Mouse (Mus musculus) 3134 (cell line): ENCODE results near the gene Zfp773.

Experiments used
- DNase-seq: peaks from one replicate; pipeline ENCODE4 v3.0.0-alpha.2; 2011; ENCODE audit warnings: low spot score; ENCODE audit not compliant: insufficient read length; ENCODE audit errors: extremely low read depth

Gene Zfp773

DNA sequence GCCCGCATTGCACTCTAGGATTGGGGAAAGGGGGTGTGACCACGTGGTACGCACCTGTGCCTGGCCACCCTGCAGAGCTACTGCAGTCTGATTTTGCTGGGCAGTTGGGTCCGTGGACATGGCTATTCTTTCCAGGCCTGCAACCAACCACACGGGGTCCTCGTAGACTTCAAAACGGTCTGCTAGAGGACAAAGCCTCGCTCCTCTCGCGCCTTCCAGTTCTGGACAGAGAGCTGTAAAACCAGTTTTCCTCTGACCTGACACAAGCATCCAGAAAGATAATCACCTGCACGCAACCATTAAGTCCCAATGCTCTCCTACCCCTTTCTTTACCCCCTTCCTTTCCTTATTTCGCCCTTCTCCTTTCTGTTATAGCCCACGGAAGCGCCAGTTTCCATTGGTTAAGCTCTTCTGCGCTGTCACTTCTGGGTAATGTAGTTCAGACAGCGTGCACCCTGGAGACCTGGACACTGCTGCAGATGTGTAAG is at the start of gene Zfp773:
Zfp773 (minus strand) TSS at position 377 of the 488 bp plus-strand sequence.
- no peak for DNase-seq

DNA sequence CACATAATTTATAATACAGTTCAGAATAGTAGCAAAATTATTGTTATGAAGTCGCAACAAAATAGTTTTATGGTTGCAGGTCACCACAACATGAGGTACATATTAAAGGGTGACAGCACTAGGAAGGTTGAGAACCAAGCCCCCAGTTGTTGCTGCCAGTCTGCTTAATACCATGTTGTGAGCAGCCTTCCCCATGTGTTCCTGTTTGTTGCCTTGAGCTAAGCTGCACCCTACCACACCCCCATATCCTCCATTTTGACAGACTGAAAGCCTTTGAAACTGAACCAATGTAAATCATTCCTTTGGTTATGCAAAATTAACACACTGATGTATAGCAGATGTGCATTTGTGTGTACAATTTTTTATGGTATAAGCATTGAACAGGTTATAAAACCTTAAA is 49.3 kb upstream of the Zfp773 start:
- DNase-seq, result no peak

DNA sequence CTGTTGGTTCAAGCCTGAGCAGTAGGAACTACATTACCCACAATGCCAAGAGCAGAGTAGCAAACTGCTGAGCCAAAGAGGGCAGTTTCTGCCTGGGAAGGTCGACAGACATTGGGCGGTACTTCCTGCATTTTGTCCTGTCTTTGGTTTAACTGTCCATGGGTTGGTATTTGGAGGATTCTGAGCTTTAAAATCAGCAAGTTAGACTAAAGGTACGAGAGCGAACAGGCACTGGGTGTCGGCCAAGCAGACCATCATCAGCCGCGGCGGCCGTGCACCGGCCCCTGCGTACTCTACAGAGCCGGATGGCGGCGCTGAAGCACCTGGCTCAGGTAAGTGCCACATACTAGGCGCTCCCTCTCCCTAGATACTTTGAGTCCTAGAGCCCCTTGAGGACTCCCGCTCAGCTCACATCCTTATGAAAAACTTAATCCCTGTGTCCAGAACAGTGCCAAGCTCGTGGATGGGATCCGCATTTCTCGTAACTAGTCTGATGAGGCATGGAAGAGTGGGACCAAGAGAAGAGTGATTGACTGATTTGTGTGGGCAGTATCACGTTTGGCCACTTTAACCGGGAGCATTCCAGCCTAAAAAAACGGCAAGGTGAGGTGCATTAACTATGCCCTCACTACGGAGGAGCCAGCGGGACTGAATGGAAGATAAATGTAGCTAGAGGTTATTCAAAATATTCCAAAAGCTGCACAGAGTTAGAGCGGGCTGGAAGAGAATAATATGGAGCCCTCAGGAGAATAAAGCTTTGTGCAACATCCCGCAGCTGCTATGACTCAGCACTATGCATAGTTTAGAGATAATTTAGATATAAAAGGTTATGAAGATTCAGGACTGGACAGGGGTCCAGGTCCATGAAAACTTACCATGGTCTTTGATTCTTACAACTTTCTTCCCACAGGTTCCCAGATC is 34.9 kb upstream of the Zfp773 start, which contains the start of gene Zfp418:
Zfp418 (plus strand) TSS at position 104 of the 921 bp plus-strand sequence.
- DNase-seq, result peak; percentile 64

DNA sequence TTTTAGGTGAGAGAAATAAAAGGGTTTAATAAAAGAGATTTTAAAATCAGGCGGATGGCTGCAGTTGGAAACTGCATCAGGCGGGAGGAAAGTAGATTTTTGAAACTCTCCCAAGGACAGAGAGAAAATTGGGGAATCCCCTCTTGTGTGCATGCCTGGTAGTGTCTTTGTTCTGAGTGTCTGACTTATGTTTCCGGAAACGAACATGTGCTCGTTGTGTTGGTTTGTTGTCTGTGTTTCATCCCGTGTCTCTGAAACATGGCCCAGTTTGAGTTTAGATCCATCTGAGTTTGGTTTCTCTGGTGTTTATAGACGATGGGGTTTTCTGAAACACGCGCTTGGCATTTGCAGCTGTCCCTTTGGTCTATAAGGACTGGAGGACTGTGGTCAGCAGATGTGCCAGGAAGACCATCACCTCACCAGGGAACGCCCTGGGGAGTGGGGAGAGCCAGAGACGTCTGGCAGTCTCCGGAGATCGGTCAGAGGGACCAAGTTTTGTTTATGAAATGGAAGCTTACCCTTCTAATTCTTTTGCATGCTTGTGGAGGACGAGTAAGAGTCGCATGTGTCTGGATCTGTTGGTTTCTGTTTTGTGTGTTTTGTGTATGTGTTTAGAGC is 9.5 kb upstream of the Zfp773 start:
- no peak for DNase-seq

DNA sequence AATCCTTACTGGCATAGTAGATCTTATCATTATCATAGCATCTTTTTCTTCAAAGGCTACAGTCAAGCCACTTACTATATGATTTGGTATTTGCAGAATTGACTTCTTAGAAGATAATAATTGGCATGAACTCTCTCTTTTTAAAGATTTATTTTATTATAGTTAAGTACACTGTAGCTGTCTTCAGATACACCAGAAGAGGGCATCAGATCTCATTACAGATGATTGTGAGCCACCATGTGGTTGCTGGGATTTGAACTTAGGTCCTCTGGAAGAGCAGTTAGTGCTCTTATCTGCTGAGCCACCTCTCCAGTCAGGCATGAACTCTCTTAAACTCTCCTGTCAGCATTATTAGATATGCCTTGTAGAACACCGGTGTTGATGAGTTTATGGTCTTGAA is 7.7 kb upstream of the Zfp773 start:
- DNase-seq, result no peak

DNA sequence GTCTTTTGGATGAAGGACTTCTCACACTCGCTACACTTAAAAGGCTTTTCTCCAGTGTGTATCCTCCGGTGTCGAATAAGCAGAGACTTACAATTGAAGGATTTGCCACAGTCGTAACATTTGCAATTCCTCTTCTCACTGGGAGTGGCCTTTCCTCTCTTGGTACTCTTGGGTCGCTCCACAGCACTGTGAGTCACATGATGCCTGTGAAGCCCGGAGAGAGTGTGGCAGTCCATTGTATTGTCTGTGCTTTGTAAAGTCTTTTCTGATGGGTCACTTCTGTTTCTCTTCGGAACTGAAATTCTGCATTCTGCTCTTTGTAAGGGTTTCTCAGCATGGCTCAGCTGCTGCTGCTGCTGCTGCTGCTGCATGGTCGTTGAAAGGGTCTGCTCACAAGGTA is 3.8 kb downstream of the Zfp773 start:
- DNase-seq, result no peak

DNA sequence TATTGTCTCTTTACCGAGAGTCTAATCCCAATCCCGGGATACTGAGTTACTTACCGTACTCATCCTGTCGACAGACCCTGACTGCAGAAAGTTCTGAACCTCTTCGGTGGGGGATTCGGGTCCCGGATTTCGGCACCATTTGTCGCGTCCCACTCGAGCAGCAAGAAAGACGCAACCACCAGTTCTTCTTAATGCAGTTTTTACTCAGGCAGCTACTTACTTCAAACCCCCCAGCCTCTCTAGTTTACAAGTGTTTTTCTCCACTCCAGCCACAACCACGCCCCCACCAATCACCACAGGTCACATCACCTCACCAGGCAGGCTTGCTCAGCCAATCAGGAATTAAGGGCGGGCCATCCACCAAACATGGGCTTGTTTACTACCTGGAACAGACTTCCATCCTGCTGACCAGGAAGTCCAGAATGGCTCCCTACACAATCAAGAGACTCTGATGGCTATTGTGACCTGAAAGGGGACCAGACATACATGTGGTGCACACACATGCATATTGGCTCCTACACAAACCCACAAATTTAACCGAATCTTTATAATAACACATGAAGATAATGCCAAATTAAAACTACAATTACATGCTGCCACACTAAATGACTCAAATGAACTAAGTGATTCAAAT is 5.9 kb downstream of the Zfp773 start:
- DNase-seq, result peak; percentile 53

DNA sequence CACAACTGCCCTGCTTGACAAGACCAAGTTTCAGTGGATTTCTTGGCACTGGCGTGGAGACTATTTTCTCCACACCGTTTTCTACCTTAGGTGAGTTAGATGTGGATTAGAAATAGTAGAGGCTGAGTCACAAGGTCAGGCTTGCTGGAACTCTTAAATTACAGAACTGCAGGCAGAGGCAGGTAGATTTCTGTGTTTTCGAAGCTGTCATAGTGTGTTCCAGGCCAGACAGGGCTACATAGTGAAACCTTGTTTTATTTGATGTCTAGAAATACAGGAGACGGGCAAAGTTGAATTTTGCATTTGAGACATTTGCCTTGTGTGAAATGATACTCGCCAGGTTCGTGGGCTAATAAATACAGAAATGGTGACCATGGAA is 15.0 kb downstream of the Zfp773 start:
- DNase-seq, result no peak

DNA sequence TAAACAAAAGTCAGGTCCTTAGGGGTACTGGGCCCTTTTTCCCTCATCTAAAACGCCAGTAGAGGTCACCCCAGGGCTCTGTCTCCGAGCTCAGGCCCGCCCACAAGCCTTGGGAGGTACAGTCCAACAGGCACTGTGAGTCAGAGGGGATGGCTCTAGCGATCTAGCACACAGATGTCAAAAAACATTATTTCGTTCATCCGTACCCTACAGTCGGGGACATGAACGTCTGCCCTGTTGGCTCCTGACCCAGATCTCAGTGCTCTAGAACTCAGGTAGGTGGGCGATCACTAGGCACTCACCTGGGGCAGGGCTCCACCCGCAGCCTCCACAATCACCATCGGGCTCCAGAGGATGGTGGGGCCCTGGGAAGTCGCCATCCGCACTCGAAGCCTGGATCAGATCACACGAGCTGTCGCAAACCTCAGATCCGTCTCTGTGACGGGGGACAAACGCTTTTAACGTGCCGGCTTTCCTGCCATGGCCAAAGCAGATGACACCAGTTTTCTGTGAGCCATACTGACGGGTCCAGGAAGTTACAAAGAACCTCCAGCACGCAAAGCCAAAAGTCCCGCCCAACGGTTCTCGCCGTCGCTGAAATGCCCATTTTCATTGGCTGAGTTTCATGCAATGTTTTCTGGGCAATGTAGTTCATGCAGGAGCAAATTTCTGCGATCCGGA is 15.5 kb downstream of the Zfp773 start, which contains the start of gene Zfp954:
Zfp954 (minus strand) TSS at position 568 of the 681 bp plus-strand sequence.
- peak; percentile 78 for DNase-seq

DNA sequence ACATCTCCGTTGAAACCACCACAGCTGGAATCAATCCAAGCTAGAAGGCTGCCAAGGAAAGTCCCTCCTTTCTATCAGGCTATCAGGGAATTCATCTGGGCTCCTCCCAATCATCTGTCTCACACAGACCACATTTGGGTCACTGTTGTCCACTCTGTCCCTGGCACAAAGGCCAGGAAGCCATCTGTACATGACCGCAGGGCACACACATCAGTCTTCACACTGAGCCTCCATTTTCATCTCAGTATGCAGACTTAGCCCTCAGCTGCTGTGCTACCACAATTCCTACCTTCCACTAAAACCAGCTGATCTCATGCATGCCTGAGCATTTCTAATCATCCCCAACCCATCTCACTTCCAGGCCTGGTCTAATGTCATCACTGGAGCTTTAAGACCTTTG is 18.1 kb downstream of the Zfp773 start:
- DNase-seq, result no peak

DNA sequence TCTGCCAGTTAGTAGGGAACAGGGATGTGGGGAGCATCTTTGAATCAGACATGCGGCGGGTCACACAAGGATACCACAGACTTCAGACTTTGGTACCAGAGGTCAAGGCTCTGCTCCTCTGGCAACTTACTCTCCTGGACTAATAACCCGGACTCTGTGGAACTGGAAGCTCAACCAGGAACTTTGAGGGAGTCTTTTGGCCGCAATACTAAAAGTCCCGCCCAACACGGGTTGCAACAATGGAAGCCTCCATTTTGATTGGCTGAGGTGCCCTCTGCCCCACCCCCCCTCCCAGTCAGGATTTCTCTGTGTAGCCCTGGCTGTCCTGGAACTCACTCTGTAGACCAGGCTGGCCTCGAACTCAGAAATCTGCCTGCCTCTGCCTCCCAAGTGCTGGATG is 28.1 kb downstream of the Zfp773 start:
- DNase-seq, result no peak
